Mouse (Mus musculus) CH12.LX (cell line): ENCODE data around the gene Zfp280c. TPM values are rescaled to one million over a fixed set of nuclear protein-coding genes. Genes with fewer than 3 reads are reported as not detected.

Experiments used
- DNase-seq: peaks from one replicate; pipeline ENCODE4 v3.0.0-alpha.2; 2013; ENCODE audit errors: extremely low read depth
- H3K27ac ChIP-seq: 2 replicates; pipeline ENCODE4 v1.5.1; 2012; ENCODE audit warnings: low read depth, mild to moderate bottlenecking, control low read depth, moderate library complexity; ENCODE audit not compliant: insufficient read depth
- H3K27me3 ChIP-seq: replicated peaks from 2 replicates; pipeline ENCODE3; 2012; ENCODE audit warnings: inconsistent platforms
- H3K36me3 ChIP-seq, 2 experiments: replicated peaks in 1 of 2; 2 replicates each; pipeline versions ENCODE3 to v1.6.1; 2012; ENCODE audit warnings: inconsistent platforms in 1 of 2, low read length in 1 of 2, mild to moderate bottlenecking in 1 of 2, mixed read lengths in 1 of 2, moderate library complexity in 1 of 2; ENCODE audit not compliant: control insufficient read depth in 1 of 2, insufficient read depth in 1 of 2
- H3K4me1 ChIP-seq, 2 experiments: 2 replicates each; pipeline ENCODE4 v1.6.1; 2012; ENCODE audit warnings: inconsistent platforms in 1 of 2, moderate library complexity in 1 of 2; ENCODE audit not compliant: insufficient read depth in 2 of 2, control insufficient read depth in 1 of 2
- H3K4me2 ChIP-seq: 2 replicates; pipeline ENCODE4 v1.6.1; 2012; ENCODE audit warnings: low read depth, mild to moderate bottlenecking, control low read depth; ENCODE audit not compliant: poor library complexity, insufficient read depth, severe bottlenecking
- H3K4me3 ChIP-seq, 3 experiments: fragments of 150-350 bp in 1 of 3; sonication (generic) in 1 of 3; replicated peaks in 1 of 3; 2 replicates each; pipeline versions ENCODE3 to v1.5.1; 2011 to 2012; ENCODE audit warnings: low read depth in 2 of 3, low read length in 2 of 3, mild to moderate bottlenecking in 2 of 3, moderate library complexity in 2 of 3, control low read depth in 1 of 3, improper control_type of control experiment in 1 of 3, inconsistent platforms in 1 of 3, mixed read lengths in 1 of 3; ENCODE audit not compliant: poor library complexity in 1 of 3
- H3K79me2 ChIP-seq: replicated peaks from 2 replicates; pipeline ENCODE4 v1.6.1; 2012; ENCODE audit warnings: mild to moderate bottlenecking, moderate library complexity; ENCODE audit not compliant: control insufficient read depth, poor library complexity, insufficient read depth, severe bottlenecking; ENCODE audit errors: extremely low read depth
- H3K9ac ChIP-seq: 2 replicates; pipeline ENCODE4 v1.6.1; 2012; ENCODE audit warnings: low read depth, mild to moderate bottlenecking, control low read depth, moderate library complexity; ENCODE audit not compliant: insufficient read depth
- H3K9me3 ChIP-seq: replicated peaks from 2 replicates; pipeline ENCODE3; 2012; ENCODE audit warnings: low read length, inconsistent platforms, mixed read lengths
- CHD1 ChIP-seq: IDR thresholded peaks from 2 replicates; pipeline ENCODE4 v1.6.1; 2012; ENCODE audit warnings: low read depth, low read length, improper control_type of control experiment, inconsistent platforms
- CHD2 ChIP-seq: IDR thresholded peaks from 2 replicates; pipeline ENCODE4 v1.6.1; 2011; ENCODE audit warnings: low read length, improper control_type of control experiment
- CTCF ChIP-seq, 2 experiments: IDR thresholded peaks in 1 of 2; conservative IDR thresholded peaks in 1 of 2; 2 replicates each; pipeline ENCODE4 v1.5.1; 2011 to 2012; ENCODE audit warnings: low read depth in 2 of 2, low read length in 2 of 2, improper control_type of control experiment in 1 of 2, inconsistent platforms in 1 of 2, mild to moderate bottlenecking in 1 of 2, moderate library complexity in 1 of 2
- ELF1 ChIP-seq: IDR thresholded peaks from 2 replicates; pipeline ENCODE4 v1.6.1; 2014; ENCODE audit warnings: low read depth, mild to moderate bottlenecking, inconsistent platforms, low read length, improper control_type of control experiment
- GABPA ChIP-seq: IDR thresholded peaks from 2 replicates; pipeline ENCODE4 v1.6.1; 2012; ENCODE audit warnings: low read depth, low read length, improper control_type of control experiment, inconsistent platforms; ENCODE audit not compliant: insufficient replicate concordance
- HCFC1 ChIP-seq: IDR thresholded peaks from 2 replicates; pipeline ENCODE4 v1.6.1; 2012; ENCODE audit warnings: low read depth, mild to moderate bottlenecking, inconsistent platforms, low read length, improper control_type of control experiment
- IRF4 ChIP-seq: IDR thresholded peaks from 2 replicates; pipeline ENCODE4 v1.6.1; 2014; ENCODE audit warnings: low read depth, mild to moderate bottlenecking, inconsistent platforms, low read length, improper control_type of control experiment
- JUN ChIP-seq: IDR thresholded peaks from 2 replicates; pipeline ENCODE4 v1.6.1; 2011; ENCODE audit warnings: low read depth, mild to moderate bottlenecking, low read length, improper control_type of control experiment, moderate library complexity; ENCODE audit not compliant: insufficient read depth
- JUND ChIP-seq: conservative IDR thresholded peaks from 2 replicates; pipeline ENCODE4 v1.6.1; 2011; ENCODE audit warnings: low read depth, low read length, improper control_type of control experiment
- KAT2A ChIP-seq: IDR thresholded peaks from 2 replicates; pipeline ENCODE4 v1.6.1; 2012; ENCODE audit warnings: low read length, improper control_type of control experiment, inconsistent platforms; ENCODE audit not compliant: insufficient replicate concordance
- MAFK ChIP-seq: IDR thresholded peaks from 2 replicates; pipeline ENCODE4 v1.6.1; 2011; ENCODE audit warnings: low read length, improper control_type of control experiment; ENCODE audit not compliant: insufficient replicate concordance
- MAX ChIP-seq: IDR thresholded peaks from 2 replicates; pipeline ENCODE4 v1.6.1; 2011; ENCODE audit warnings: low read length, improper control_type of control experiment
- MAZ ChIP-seq: IDR thresholded peaks from 2 replicates; pipeline ENCODE4 v1.6.1; 2012; ENCODE audit warnings: low read depth, mild to moderate bottlenecking, inconsistent platforms, low read length, improper control_type of control experiment, moderate library complexity
- MEF2A ChIP-seq: IDR thresholded peaks from 2 replicates; pipeline ENCODE4 v1.6.1; 2014; ENCODE audit warnings: low read depth, mild to moderate bottlenecking, inconsistent platforms, low read length, improper control_type of control experiment, borderline replicate concordance
- MXI1 ChIP-seq: IDR thresholded peaks from 2 replicates; pipeline ENCODE4 v1.6.1; 2011; ENCODE audit warnings: mild to moderate bottlenecking, low read depth, low read length, improper control_type of control experiment
- MYC ChIP-seq: IDR thresholded peaks from 2 replicates; pipeline ENCODE4 v1.6.1; 2011; ENCODE audit warnings: low read depth, mild to moderate bottlenecking, improper control_type of control experiment, low read length
- NELFE ChIP-seq: IDR thresholded peaks from 2 replicates; pipeline ENCODE4 v1.6.1; 2011; ENCODE audit warnings: low read depth, low read length, improper control_type of control experiment
- PAX5 ChIP-seq: IDR thresholded peaks from 2 replicates; pipeline ENCODE4 v1.6.1; 2012; ENCODE audit warnings: low read length, inconsistent platforms, mixed read lengths
- POLR2A ChIP-seq: IDR thresholded peaks from 2 replicates; pipeline ENCODE4 v1.6.1; 2011; ENCODE audit warnings: low read depth, mild to moderate bottlenecking, improper control_type of control experiment, low read length
- POLR2AphosphoS2 ChIP-seq: IDR thresholded peaks from 2 replicates; pipeline ENCODE4 v1.6.1; 2011; ENCODE audit warnings: low read depth, low read length, improper control_type of control experiment
- RAD21 ChIP-seq: IDR thresholded peaks from 2 replicates; pipeline ENCODE4 v1.6.1; 2011; ENCODE audit warnings: low read depth, mild to moderate bottlenecking, low read length, improper control_type of control experiment, moderate library complexity
- TBP ChIP-seq: conservative IDR thresholded peaks from 2 replicates; pipeline ENCODE4 v1.6.1; 2011; ENCODE audit warnings: low read depth, low read length, improper control_type of control experiment
- TCF12 ChIP-seq: IDR thresholded peaks from 2 replicates; pipeline ENCODE4 v1.6.1; 2014; ENCODE audit warnings: low read depth, mild to moderate bottlenecking, inconsistent platforms, low read length, improper control_type of control experiment
- UBTF ChIP-seq: IDR thresholded peaks from 2 replicates; pipeline ENCODE4 v1.6.1; 2012; ENCODE audit warnings: low read depth, mild to moderate bottlenecking, inconsistent platforms, low read length, improper control_type of control experiment, moderate library complexity
- USF1 ChIP-seq: IDR thresholded peaks from 2 replicates; pipeline ENCODE4 v1.6.1; 2014; ENCODE audit warnings: low read depth, mild to moderate bottlenecking, inconsistent platforms, low read length, improper control_type of control experiment
- USF2 ChIP-seq: conservative IDR thresholded peaks from 2 replicates; pipeline ENCODE4 v1.6.1; 2011; ENCODE audit warnings: low read depth, low read length, improper control_type of control experiment
- ZC3H11A ChIP-seq: IDR thresholded peaks from 2 replicates; pipeline ENCODE4 v1.6.1; 2012; ENCODE audit warnings: low read depth, mild to moderate bottlenecking, inconsistent platforms, low read length, improper control_type of control experiment
- ZKSCAN1 ChIP-seq: IDR thresholded peaks from 2 replicates; pipeline ENCODE4 v1.6.1; 2012; ENCODE audit warnings: low read depth, inconsistent platforms, low read length, improper control_type of control experiment, borderline replicate concordance
- ZMIZ1 ChIP-seq: IDR thresholded peaks from 2 replicates; pipeline ENCODE4 v1.6.1; 2012; ENCODE audit warnings: low read depth, mild to moderate bottlenecking, inconsistent platforms, low read length, improper control_type of control experiment
- ZNF384 ChIP-seq: IDR thresholded peaks from 2 replicates; pipeline ENCODE4 v1.6.1; 2012; ENCODE audit warnings: low read depth, low read length, improper control_type of control experiment, inconsistent platforms
- dilution Hi-C: fragments of 300-500 bp; cut with MboI; formaldehyde crosslinking; loops from 2 replicates; pipeline ENCODE4 v1.14.3; 2020; ENCODE audit warnings: low sequenced_read_pairs; ENCODE audit not compliant: extremely low pct_unique_long_range_greater_than_20kb, extremely low pct_ligation_motif_present
- in situ Hi-C: fragments of 300-500 bp; cut with MboI; formaldehyde crosslinking; loops from 3 replicates; pipeline ENCODE4 v1.14.3; 2019; ENCODE audit warnings: low sequenced_read_pairs, low pct_ligation_motif_present, low pct_unique_long_range_greater_than_20kb, mixed read lengths
- polyA plus RNA-seq: library from polyadenylated mRNA; unstranded; fragments of >175 nt; gene quantifications from 2 replicates; pipeline ENCODE4 v1.2.1, GENCODE M21; 2012; ENCODE audit warnings: low read depth; ENCODE audit not compliant: insufficient read length
- total RNA-seq, 2 experiments: library from RNA; depleted of rRNA; stranded (reverse); fragments of 300-350 nt in 1 of 2; fragments of >200 nt in 1 of 2; gene quantifications; 2 replicates each; pipeline ENCODE4 v1.2.3; 2012 to 2014

Zfp280c gene
- total RNA-seq (2012; rRNA removed) (12.5 and 12.7 TPM in 2 replicates), total RNA-seq (2014; rRNA removed) (30.5 and 32.3 TPM in 2 replicates), polyA plus RNA-seq (24.0 and 29.2 TPM in 2 replicates)

DNA sequence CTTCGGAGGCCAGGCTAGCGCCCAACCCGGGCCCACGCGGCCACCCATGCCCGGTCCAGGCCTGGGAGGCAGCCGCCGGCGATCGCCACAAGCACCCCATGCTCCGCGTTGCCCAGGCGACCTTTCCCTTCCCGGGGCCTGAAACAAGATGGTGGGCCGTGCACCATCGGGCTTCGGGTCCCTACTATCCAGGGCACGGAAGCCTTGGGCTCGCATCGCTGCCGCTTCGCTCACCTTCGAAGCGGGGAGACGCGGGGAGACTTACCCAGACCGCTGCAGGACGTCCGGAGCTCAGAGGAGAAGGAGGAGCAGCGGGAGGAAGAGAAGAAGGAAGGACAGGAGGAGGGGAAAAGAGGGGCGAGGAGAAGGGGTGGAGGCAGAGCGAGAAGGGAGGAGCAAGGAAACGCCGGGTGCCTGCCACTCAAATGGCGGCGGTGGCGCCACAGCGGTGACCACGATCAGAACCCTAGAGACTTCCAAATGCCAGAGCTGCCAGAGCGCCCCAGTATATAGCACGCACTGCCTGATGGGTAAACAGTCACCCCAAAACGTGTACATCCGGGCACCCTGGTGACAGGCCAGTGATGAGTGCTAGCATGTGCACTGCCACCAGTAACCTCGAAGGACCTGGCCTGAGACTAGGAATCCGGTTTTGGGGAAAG lies at the start of gene Zfp280c:
Gene Zfp280c (minus strand): TSS at position 406 of the 662 bp plus-strand sequence.
- H3K79me2 ChIP-seq, result peaks cover 10% of the 10 kb centered on the region
- peak within 1 kb of the TSS; percentile 61 for H3K9ac ChIP-seq
- no peaks in the 10 kb centered on the region for H3K9me3 ChIP-seq
- dilution Hi-C loops, result no loop called here
- peaks cover 11 to 13% of the 10 kb centered on the region in 2 experiments for H3K36me3 ChIP-seq
- H3K27me3 ChIP-seq, result no peaks in the 10 kb centered on the region
- H3K4me1 ChIP-seq, result no peaks in the 10 kb centered on the region
- H3K4me3 ChIP-seq, result peak within 1 kb of the TSS; percentile 54 to 94 (median 75)
- in situ Hi-C loops, result no loop called here
- H3K27ac ChIP-seq, result peak within 1 kb of the TSS; percentile 35; the same call in 1 of the 2 replicates
- H3K4me2 ChIP-seq, result peak within 1 kb of the TSS; percentile 31
- peak; percentile 56 for DNase-seq
- TF ChIP-seq TBP, result peak; percentile 65; the same call in 1 of the 2 replicates
- no peak for TF ChIP-seq JUN
- no peak; the same call in 1 of the 2 replicates for TF ChIP-seq ELF1
- TF ChIP-seq PAX5, result no peak
- no peak for TF ChIP-seq KAT2A
- no peak for TF ChIP-seq UBTF
- no peak for TF ChIP-seq IRF4
- TF ChIP-seq MAX, result peak; percentile 69
- TF ChIP-seq USF1, result no peak
- TF ChIP-seq TCF12, result peak; percentile 52
- TF ChIP-seq NELFE, result peak; percentile 61; the same call in 1 of the 2 replicates
- TF ChIP-seq GABPA, result no peak
- TF ChIP-seq POLR2AphosphoS2, result no peak
- no peak for TF ChIP-seq ZKSCAN1
- no peak for TF ChIP-seq MEF2A
- TF ChIP-seq POLR2A, result peak; percentile 75
- no peak for TF ChIP-seq MAZ
- no peak for TF ChIP-seq ZC3H11A
- TF ChIP-seq ZNF384, result no peak
- TF ChIP-seq MXI1, result no peak
- TF ChIP-seq CHD1, result no peak
- no peak for TF ChIP-seq MAFK
- no peak for TF ChIP-seq JUND
- 0 out of 2 replicates have a peak, but pooled peaks have one; percentile 34 for TF ChIP-seq MYC
- no peak for TF ChIP-seq CTCF (conservative IDR thresholded peaks at IDR 0.05 in 1 of 2, IDR thresholded peaks at IDR 0.05 in 1 of 2; ENCODE audit: low read depth in 2 of 2, low read length in 2 of 2)
- TF ChIP-seq ZMIZ1, result peak; percentile 19; the same call in 1 of the 2 replicates
- TF ChIP-seq USF2, result no peak
- TF ChIP-seq CHD2, result no peak
- TF ChIP-seq HCFC1, result no peak; the same call in 1 of the 2 replicates
- TF ChIP-seq RAD21, result no peak
